Mouse (Mus musculus) limb, embryonic 14.5 days (tissue): ENCODE results near the gene Ly6g5b. TPM values are rescaled to one million over a fixed set of nuclear protein-coding genes. Genes with fewer than 3 reads are reported as not detected.

Experiments
- ATAC-seq: fragments of 200-750 bp; cut with Nextera tagmentation; 2 replicates; pipeline ENCODE4 v1.8.0; 2017; ENCODE audit warnings: low read depth, moderate number of reproducible peaks, moderate TSS enrichment; ENCODE audit not compliant: low FRiP score
- DNase-seq: peaks from one replicate; pipeline ENCODE4 v3.0.0-alpha.2; 2015; ENCODE audit warnings: low spot score
- H3K27ac ChIP-seq: fragments of 300-500 bp; sonication (generic); replicated peaks from 2 replicates; pipeline ENCODE4 v1.5.1; 2014; ENCODE audit warnings: low read depth, mild to moderate bottlenecking, low read length, moderate library complexity, mixed read lengths
- H3K27me3 ChIP-seq: fragments of 300-500 bp; sonication (generic); 2 replicates; pipeline ENCODE4 v1.6.1; 2014; ENCODE audit warnings: low read length, mixed read lengths; ENCODE audit not compliant: control insufficient read depth, insufficient read depth
- H3K36me3 ChIP-seq: fragments of 300-500 bp; sonication (generic); 2 replicates; pipeline ENCODE4 v1.6.1; 2014; ENCODE audit warnings: mild to moderate bottlenecking, low read length, moderate library complexity, mixed read lengths; ENCODE audit not compliant: control insufficient read depth, insufficient read depth
- H3K4me1 ChIP-seq: fragments of 300-500 bp; sonication (generic); 2 replicates; pipeline ENCODE4 v1.6.1; 2014; ENCODE audit warnings: antibody characterized with exemption, low read length, mixed read lengths; ENCODE audit not compliant: control insufficient read depth, insufficient read depth
- H3K4me2 ChIP-seq: fragments of 300-500 bp; sonication (generic); replicated peaks from 2 replicates; pipeline ENCODE4 v1.6.1; 2014; ENCODE audit warnings: low read depth, mild to moderate bottlenecking, low read length, moderate library complexity; ENCODE audit not compliant: severe bottlenecking
- H3K4me3 ChIP-seq: fragments of 300-500 bp; sonication (generic); replicated peaks from 2 replicates; pipeline ENCODE4 v1.5.1; 2014; ENCODE audit warnings: low read length
- H3K9ac ChIP-seq: fragments of 300-500 bp; sonication (generic); 2 replicates; pipeline ENCODE4 v1.6.1; 2014; ENCODE audit warnings: mild to moderate bottlenecking, low read depth, low read length, moderate library complexity; ENCODE audit not compliant: severe bottlenecking
- H3K9me3 ChIP-seq: fragments of 300-500 bp; sonication (generic); 2 replicates; pipeline ENCODE4 v1.6.1; 2016; ENCODE audit warnings: low read length; ENCODE audit not compliant: control insufficient read depth
- POLR2A ChIP-seq: fragments of 200-500 bp; IDR thresholded peaks from 2 replicates; pipeline ENCODE4 v1.8.0; 2012; ENCODE audit warnings: inconsistent platforms, mild to moderate bottlenecking, moderate library complexity, borderline replicate concordance; ENCODE audit not compliant: insufficient read depth, insufficient read length; ENCODE audit errors: extremely low read depth
- WGBS: fragments of 180-500 bp; shearing (Covaris S2); extraction: QIAGEN DNeasy Blood & Tissue Kit; methylation state at CpG from one replicate; pipeline ENCODE4 v1.1.7; 2014; 5-methylcytosine and 5-hydroxymethylcytosine counted together
- polyA plus RNA-seq, 2 experiments: library from polyadenylated mRNA; depleted of rRNA in 1 of 2; stranded (reverse) in 1 of 2; unstranded in 1 of 2; fragments of >200 nt; fragmentation: Nextera tagmentation in 1 of 2; extraction: Ambion mirVana in 1 of 2; gene quantifications; 2 replicates each; pipeline versions ENCODE4 v1.2.1 to v1.2.3; 2012 to 2014

Gene Ly6g5b
- polyA plus RNA-seq, 2 experiments, result 0.59 to 2.1 TPM

DNA sequence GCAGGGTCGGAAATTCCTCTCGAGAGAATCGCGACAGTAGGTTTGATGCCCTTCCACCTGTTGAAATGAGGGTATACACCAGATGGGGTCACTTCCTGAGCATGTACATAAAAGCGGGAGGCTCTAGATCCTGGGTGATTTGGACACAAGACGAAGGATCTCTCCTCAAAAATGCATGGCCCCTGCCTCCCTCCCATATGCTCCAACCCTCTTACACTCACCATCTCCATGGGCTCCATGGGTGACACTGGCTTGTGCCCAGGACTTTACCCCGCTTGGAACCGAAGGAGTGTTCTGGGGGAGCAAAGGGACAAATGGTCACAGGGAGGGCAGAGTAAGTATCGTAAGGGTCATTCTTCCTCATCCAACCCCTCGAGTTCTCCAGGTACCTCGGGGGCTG, 46.2 kb upstream of the Ly6g5b start:
- H3K27me3 ChIP-seq, result no peaks in the 10 kb centered on the region
- TF ChIP-seq POLR2A, result no peak
- H3K4me3 ChIP-seq, result 0 out of 2 replicates have a peak overlapping the region, but pooled peaks have one; percentile 2
- H3K4me1 ChIP-seq, result peaks cover 13% of the 10 kb centered on the region
- no peaks in the 10 kb centered on the region for H3K9me3 ChIP-seq
- H3K27ac ChIP-seq, result no peak overlapping the region
- no peak for DNase-seq
- 84% methylated on average over 11 of the region's 11 CpGs for WGBS
- no peak overlapping the region for H3K4me2 ChIP-seq
- ATAC-seq, result no peak
- H3K36me3 ChIP-seq, result peaks cover 63% of the 10 kb centered on the region
- H3K9ac ChIP-seq, result no peak overlapping the region

- H3K27ac ChIP-seq, result no peak overlapping the region
- no peak for TF ChIP-seq POLR2A
- H3K9me3 ChIP-seq, result no peaks in the 10 kb centered on the region
- H3K9ac ChIP-seq, result no peak overlapping the region
- H3K4me1 ChIP-seq, result peaks cover 6% of the 10 kb centered on the region
- 88% methylated on average over 7 of the region's 7 CpGs for WGBS
- DNase-seq (no peak), ATAC-seq (no peak)
- no peak overlapping the region for H3K4me3 ChIP-seq
- no peak overlapping the region for H3K4me2 ChIP-seq
- no peaks in the 10 kb centered on the region for H3K27me3 ChIP-seq
- peaks cover 81% of the 10 kb centered on the region for H3K36me3 ChIP-seq
These were observed 44.4 kb upstream of the Ly6g5b start for GRCm38 (mm10) chr17:35159638-35160037.

DNA sequence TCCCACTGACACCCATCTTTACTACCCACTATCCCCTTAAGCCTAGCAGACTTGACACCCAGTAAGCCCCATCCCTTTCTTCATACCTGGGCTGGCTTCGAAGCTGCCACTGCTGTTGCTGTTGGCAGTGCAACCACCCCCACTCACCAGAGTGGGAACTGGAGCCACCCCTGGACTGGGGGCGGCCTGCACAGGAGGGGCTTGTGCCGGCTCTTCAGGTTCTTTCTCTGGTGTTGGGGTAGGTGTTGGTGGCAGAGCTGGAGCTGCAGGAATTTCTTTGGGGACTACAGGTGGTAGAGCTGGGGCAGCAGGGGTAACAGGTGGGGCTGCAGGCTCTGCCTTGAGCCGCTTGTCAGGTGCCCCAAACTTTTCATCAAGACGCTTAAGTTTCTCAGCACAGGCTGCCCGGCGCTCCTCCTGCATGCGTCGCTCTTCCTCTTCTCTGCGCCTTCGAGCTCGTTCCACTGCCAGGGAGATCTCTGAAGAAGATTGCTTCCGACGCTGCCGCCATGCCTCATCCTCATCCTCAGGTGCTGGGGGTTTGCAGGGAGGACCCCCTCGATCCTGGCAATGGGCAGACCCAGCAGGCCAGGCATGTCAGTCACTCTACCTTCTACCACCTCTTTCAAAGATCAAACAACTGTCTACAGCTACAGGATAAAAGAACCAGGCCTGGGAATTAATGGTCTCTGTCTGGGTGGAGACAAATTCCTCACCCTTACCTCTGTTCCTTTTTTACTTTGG, 43.8 kb upstream of the Ly6g5b start:
- H3K27ac ChIP-seq, result no peak overlapping the region
- H3K36me3 ChIP-seq, result peaks cover 87% of the 10 kb centered on the region
- H3K9ac ChIP-seq, result no peak overlapping the region
- ATAC-seq (no peak), DNase-seq (no peak)
- WGBS, result 94% methylated on average over 16 of the region's 16 CpGs
- H3K4me1 ChIP-seq, result peaks cover 6% of the 10 kb centered on the region
- no peak for TF ChIP-seq POLR2A
- no peak overlapping the region for H3K4me3 ChIP-seq
- H3K4me2 ChIP-seq, result no peak overlapping the region
- H3K27me3 ChIP-seq, result no peaks in the 10 kb centered on the region
- H3K9me3 ChIP-seq, result no peaks in the 10 kb centered on the region

- Histone ChIP-seq H3K4me2 (no peak overlapping the region), H3K27me3 (no peaks in the 10 kb centered on the region), H3K4me1 (peaks cover 4% of the 10 kb centered on the region), H3K36me3 (peaks cover 98% of the 10 kb centered on the region), H3K27ac (no peak overlapping the region), H3K4me3 (no peak overlapping the region), H3K9me3 (no peaks in the 10 kb centered on the region), H3K9ac (no peak overlapping the region)
- TF ChIP-seq POLR2A, result no peak
- ATAC-seq, result no peak
- DNase-seq, result no peak
- 93% methylated on average over 8 of the region's 8 CpGs for WGBS
These were observed 42.5 kb upstream of the Ly6g5b start for GRCm38 (mm10) chr17:35157661-35158175.

DNA sequence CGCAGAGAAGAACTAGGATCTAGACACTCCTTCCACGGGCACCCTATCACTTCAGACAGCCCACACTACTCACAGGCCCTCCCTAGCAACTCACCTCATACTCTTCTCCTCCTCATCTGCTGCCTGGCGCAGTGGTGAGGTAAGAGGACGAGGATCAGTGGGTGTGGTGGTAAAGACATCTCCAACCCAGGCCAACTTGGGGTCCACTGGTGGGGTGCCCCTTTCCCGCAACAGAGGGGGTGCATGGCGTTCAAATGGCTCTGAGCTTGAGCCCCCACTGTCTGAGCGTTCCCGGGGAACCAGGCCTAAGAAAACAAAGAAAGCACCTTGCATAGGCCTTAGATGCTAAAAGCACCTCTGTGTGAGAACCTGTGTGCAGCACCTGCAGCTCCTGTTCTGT, 42.0 kb upstream of the Ly6g5b start:
- DNase-seq (no peak), ATAC-seq (no peak)
- H3K4me2 ChIP-seq, result no peak overlapping the region
- H3K9me3 ChIP-seq, result no peaks in the 10 kb centered on the region
- H3K4me3 ChIP-seq, result no peak overlapping the region
- no peak for TF ChIP-seq POLR2A
- no peak overlapping the region for H3K9ac ChIP-seq
- H3K4me1 ChIP-seq, result no peaks in the 10 kb centered on the region; the same call in 1 of the 2 replicates
- H3K36me3 ChIP-seq, result peaks cover 100% of the 10 kb centered on the region
- 95% methylated on average over 8 of the region's 8 CpGs for WGBS
- H3K27ac ChIP-seq, result no peak overlapping the region
- H3K27me3 ChIP-seq, result no peaks in the 10 kb centered on the region
